Mouse (Mus musculus): ENCODE data around the gene Ptprj. TPM values are rescaled to one million over a fixed set of nuclear protein-coding genes. Genes with fewer than 3 reads are reported as not detected.

The Ptprj gene
- polyA plus RNA-seq, 1 experiment from 2014 or later: 1.7 TPM

- ATAC-seq (replicated peaks; ENCODE audit: insufficient number of reproducible peaks, low FRiP score, low TSS enrichment): peak; percentile 8; the same call in 1 of the 2 replicates
- 7% methylated on average over 11 of the region's 11 CpGs for WGBS (ENCODE audit: insufficient replicate concordance)
Observed at GRCm38 (mm10) chr2:90581006-90581795, 754 bp upstream of the Ptprj start.

GRCm38 (mm10) chr2:90579728-90580235 lies 665 bp downstream of the Ptprj start:
- peaks cover 13% of the 10 kb centered on the region for H3K4me1 ChIP-seq (ENCODE audit: control insufficient read depth, insufficient read depth, low read length)
- H3K27ac ChIP-seq (ENCODE audit: low read depth, low read length): peak overlapping the region; percentile 85

More at GRCm38 (mm10) chr2:90581006-90581795, 754 bp upstream of the Ptprj start:
- peak overlapping the region; percentile 80 for H3K9ac ChIP-seq (ENCODE audit: low read depth, low read length)
- peaks cover 10% of the 10 kb centered on the region for H3K4me1 ChIP-seq (ENCODE audit: control insufficient read depth, insufficient read depth, low read length)
- H3K27me3 ChIP-seq (ENCODE audit: control insufficient read depth, insufficient read depth, low read length): peaks cover 4% of the 10 kb centered on the region; the same call in 1 of the 2 replicates
- peak overlapping the region; percentile 99 for H3K4me2 ChIP-seq
- peak overlapping the region; percentile 85; the same call in 1 of the 2 replicates for H3K27ac ChIP-seq (ENCODE audit: low read depth, low read length)
- peak overlapping the region; percentile 84 for H3K4me3 ChIP-seq (ENCODE audit: low read depth, low read length)
- H3K9me3 ChIP-seq (replicated peaks; ENCODE audit: control insufficient read depth, low read length): no peaks in the 10 kb centered on the region; the same call in 1 of the 2 replicates
- no peaks in the 10 kb centered on the region for H3K36me3 ChIP-seq (ENCODE audit: control insufficient read depth, insufficient read depth, low read length)

GRCm38 (mm10) chr2:90579038-90579727 lies 1.3 kb downstream of the Ptprj start:
- ATAC-seq (replicated peaks; ENCODE audit: insufficient number of reproducible peaks, low FRiP score, low TSS enrichment): no peak
- Histone ChIP-seq H3K9me3 (replicated peaks; ENCODE audit: control insufficient read depth, low read length) (no peaks in the 10 kb centered on the region), H3K27me3 (ENCODE audit: control insufficient read depth, insufficient read depth, low read length) (peaks cover 4% of the 10 kb centered on the region; the same call in 1 of the 2 replicates), H3K36me3 (ENCODE audit: control insufficient read depth, insufficient read depth, low read length) (no peaks in the 10 kb centered on the region), H3K27ac (ENCODE audit: low read depth, low read length) (0 out of 2 replicates have a peak overlapping the region, but pooled peaks have one; percentile 10), H3K4me2 (peak overlapping the region; percentile 99), H3K9ac (ENCODE audit: low read depth, low read length) (peak overlapping the region; percentile 80), H3K4me1 (ENCODE audit: control insufficient read depth, insufficient read depth, low read length) (peaks cover 13% of the 10 kb centered on the region), H3K4me3 (ENCODE audit: low read depth, low read length) (peak overlapping the region; percentile 84)
- WGBS (ENCODE audit: insufficient replicate concordance): 3% methylated on average over 23 of the region's 23 CpGs

More at GRCm38 (mm10) chr2:90579728-90580235, 665 bp downstream of the Ptprj start:
- Histone ChIP-seq H3K36me3 (ENCODE audit: control insufficient read depth, insufficient read depth, low read length) (no peaks in the 10 kb centered on the region), H3K4me3 (ENCODE audit: low read depth, low read length) (peak overlapping the region; percentile 84), H3K27me3 (ENCODE audit: control insufficient read depth, insufficient read depth, low read length) (peaks cover 4% of the 10 kb centered on the region; the same call in 1 of the 2 replicates), H3K4me2 (peak overlapping the region; percentile 99), H3K9me3 (replicated peaks; ENCODE audit: control insufficient read depth, low read length) (no peaks in the 10 kb centered on the region), H3K9ac (ENCODE audit: low read depth, low read length) (peak overlapping the region; percentile 80)
- WGBS (ENCODE audit: insufficient replicate concordance): 1% methylated on average over 38 of the region's 44 CpGs
- ATAC-seq (replicated peaks; ENCODE audit: insufficient number of reproducible peaks, low FRiP score, low TSS enrichment): peak; percentile 58; the same call in 1 of the 2 replicates

DNA sequence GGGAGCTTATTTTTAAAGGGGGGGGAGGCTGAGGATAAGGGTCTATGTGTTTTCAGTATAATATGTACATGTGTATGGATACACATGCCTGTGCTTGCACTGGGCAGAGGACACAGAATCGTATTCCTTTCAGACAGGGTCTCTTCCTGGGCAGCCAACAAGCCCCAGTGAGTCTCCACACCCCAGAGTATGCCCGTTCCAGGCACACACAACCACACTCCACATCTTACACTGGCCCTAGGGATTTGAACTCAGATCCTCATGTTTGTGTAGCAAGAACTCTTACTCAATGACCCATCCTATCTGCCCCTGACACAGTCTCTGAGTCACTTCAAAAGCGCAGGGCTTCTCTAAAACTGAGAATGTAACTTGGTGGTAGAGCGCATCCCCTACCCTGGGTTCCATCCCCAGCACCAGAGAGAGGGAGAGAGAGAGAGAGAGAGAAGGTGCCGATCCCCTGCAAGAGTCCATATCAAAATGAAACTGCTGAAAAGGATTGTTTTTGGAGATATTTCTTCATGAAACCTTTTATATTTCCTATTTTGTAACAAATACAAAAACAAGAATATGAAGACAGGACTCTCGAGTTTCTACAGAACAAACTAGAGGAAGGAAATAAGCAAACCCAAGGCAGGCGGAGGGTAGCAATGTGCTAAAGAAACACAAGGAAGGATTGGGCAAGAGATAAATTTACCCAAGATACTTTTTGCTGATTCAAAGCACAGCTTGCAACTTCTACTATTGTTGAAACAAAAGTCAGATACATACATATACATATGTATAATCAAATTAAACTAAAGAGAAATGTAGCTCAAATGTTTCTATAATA lies 2.8 kb downstream of the Ptprj start:
- Histone ChIP-seq H3K4me2 (no peak overlapping the region), H3K4me1 (ENCODE audit: control insufficient read depth, insufficient read depth, low read length) (peaks cover 10% of the 10 kb centered on the region), H3K36me3 (ENCODE audit: control insufficient read depth, insufficient read depth, low read length) (no peaks in the 10 kb centered on the region), H3K9ac (ENCODE audit: low read depth, low read length) (no peak overlapping the region), H3K9me3 (replicated peaks; ENCODE audit: control insufficient read depth, low read length) (no peaks in the 10 kb centered on the region), H3K27ac (ENCODE audit: low read depth, low read length) (no peak overlapping the region), H3K27me3 (ENCODE audit: control insufficient read depth, insufficient read depth, low read length) (peaks cover 4% of the 10 kb centered on the region; the same call in 1 of the 2 replicates), H3K4me3 (ENCODE audit: low read depth, low read length) (no peak overlapping the region)
- 76% methylated on average over 7 of the region's 7 CpGs for WGBS (ENCODE audit: insufficient replicate concordance)
- no peak for ATAC-seq (replicated peaks; ENCODE audit: insufficient number of reproducible peaks, low FRiP score, low TSS enrichment)

DNA sequence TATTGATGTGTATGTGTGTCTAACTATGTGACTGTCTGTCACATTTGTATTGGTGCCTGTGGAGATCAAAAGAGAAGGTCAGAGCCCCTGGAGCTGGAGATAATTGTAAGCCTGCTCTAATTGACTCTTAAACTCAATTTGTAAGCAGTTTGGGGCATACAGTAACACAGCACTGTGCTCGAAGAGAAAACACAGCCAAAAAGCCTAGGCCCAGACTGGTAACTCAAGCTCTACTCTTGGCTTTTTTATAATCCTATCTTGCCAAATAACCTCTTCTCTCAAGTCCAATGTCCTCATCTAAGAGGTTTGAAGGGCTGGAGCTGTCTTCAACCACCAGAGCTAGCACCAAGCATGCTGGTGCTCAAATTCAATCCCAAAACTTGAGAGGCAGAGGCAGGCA lies 3.5 kb downstream of the Ptprj start:
- H3K9me3 ChIP-seq (replicated peaks; ENCODE audit: control insufficient read depth, low read length): no peaks in the 10 kb centered on the region
- 28% methylated on average over 1 of the region's 1 CpGs for WGBS (ENCODE audit: insufficient replicate concordance)
- H3K4me2 ChIP-seq: no peak overlapping the region
- no peak overlapping the region for H3K27ac ChIP-seq (ENCODE audit: low read depth, low read length)
- no peak overlapping the region for H3K9ac ChIP-seq (ENCODE audit: low read depth, low read length)
- no peaks in the 10 kb centered on the region for H3K36me3 ChIP-seq (ENCODE audit: control insufficient read depth, insufficient read depth, low read length)
- peaks cover 10% of the 10 kb centered on the region for H3K4me1 ChIP-seq (ENCODE audit: control insufficient read depth, insufficient read depth, low read length)
- peaks cover 4% of the 10 kb centered on the region; the same call in 1 of the 2 replicates for H3K27me3 ChIP-seq (ENCODE audit: control insufficient read depth, insufficient read depth, low read length)
- ATAC-seq (replicated peaks; ENCODE audit: insufficient number of reproducible peaks, low FRiP score, low TSS enrichment): no peak
- no peak overlapping the region for H3K4me3 ChIP-seq (ENCODE audit: low read depth, low read length)

DNA sequence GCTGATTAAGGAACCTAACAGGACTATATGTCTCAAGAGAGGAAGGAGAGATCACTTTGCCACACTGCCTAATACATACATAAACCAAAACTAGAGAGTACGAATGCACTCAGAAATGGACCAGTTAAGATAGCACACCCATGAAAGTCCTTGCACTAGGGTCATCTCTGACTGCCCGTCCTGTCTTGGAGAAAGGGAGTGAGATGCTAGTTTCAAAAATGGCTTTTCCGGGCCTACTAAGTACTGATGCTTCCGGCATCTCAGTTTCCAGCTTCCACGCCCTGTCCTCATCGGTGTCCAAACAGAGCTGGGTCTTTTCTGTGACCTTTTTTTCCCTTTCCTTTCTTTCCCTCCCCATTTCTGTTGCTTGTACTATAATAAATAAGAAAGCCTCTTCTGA lies 4.0 kb downstream of the Ptprj start:
- WGBS (ENCODE audit: insufficient replicate concordance): 75% methylated on average over 6 of the region's 6 CpGs

GRCm38 (mm10) chr2:90575713-90576112 lies 4.7 kb downstream of the Ptprj start:
- no peak for ATAC-seq (replicated peaks; ENCODE audit: insufficient number of reproducible peaks, low FRiP score, low TSS enrichment)
- Histone ChIP-seq H3K27ac (ENCODE audit: low read depth, low read length) (no peak overlapping the region), H3K36me3 (ENCODE audit: control insufficient read depth, insufficient read depth, low read length) (no peaks in the 10 kb centered on the region), H3K27me3 (ENCODE audit: control insufficient read depth, insufficient read depth, low read length) (no peaks in the 10 kb centered on the region), H3K4me2 (no peak overlapping the region), H3K4me1 (ENCODE audit: control insufficient read depth, insufficient read depth, low read length) (peaks cover 3% of the 10 kb centered on the region), H3K4me3 (ENCODE audit: low read depth, low read length) (no peak overlapping the region), H3K9ac (ENCODE audit: low read depth, low read length) (no peak overlapping the region), H3K9me3 (replicated peaks; ENCODE audit: control insufficient read depth, low read length) (no peaks in the 10 kb centered on the region)
- 72% methylated on average over 5 of the region's 5 CpGs for WGBS (ENCODE audit: insufficient replicate concordance)

More for the DNA sequence above, 4.0 kb downstream of the Ptprj start:
- Histone ChIP-seq H3K4me2 (no peak overlapping the region), H3K4me3 (ENCODE audit: low read depth, low read length) (no peak overlapping the region), H3K27me3 (ENCODE audit: control insufficient read depth, insufficient read depth, low read length) (peaks cover 4% of the 10 kb centered on the region; the same call in 1 of the 2 replicates), H3K27ac (ENCODE audit: low read depth, low read length) (no peak overlapping the region), H3K9me3 (replicated peaks; ENCODE audit: control insufficient read depth, low read length) (no peaks in the 10 kb centered on the region), H3K4me1 (ENCODE audit: control insufficient read depth, insufficient read depth, low read length) (peaks cover 10% of the 10 kb centered on the region), H3K9ac (ENCODE audit: low read depth, low read length) (no peak overlapping the region), H3K36me3 (ENCODE audit: control insufficient read depth, insufficient read depth, low read length) (no peaks in the 10 kb centered on the region)
- no peak for ATAC-seq (replicated peaks; ENCODE audit: insufficient number of reproducible peaks, low FRiP score, low TSS enrichment)

DNA sequence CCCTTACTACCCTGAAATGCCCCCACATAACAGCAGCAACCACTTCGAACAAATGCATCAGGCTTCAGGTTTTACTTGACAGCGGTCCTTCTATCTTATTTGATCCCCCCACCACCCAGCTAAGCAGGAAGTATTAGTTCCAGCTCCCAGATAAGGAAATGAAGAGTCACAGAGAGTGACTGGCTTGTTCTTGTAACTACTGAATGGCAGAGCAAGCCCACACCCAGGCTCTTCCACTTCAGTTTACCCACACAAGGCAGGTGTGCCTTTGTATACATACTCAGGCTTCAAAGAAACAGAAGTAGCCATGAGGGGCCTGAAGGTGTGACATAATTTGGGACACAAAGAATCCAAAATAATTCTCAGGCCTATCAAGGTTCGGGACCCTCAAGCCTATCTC lies 5.3 kb downstream of the Ptprj start:
- no peaks in the 10 kb centered on the region for H3K9me3 ChIP-seq (replicated peaks; ENCODE audit: control insufficient read depth, low read length)
- H3K9ac ChIP-seq (ENCODE audit: low read depth, low read length): no peak overlapping the region
- ATAC-seq (replicated peaks; ENCODE audit: insufficient number of reproducible peaks, low FRiP score, low TSS enrichment): no peak
- no peak overlapping the region for H3K4me2 ChIP-seq
- no peaks in the 10 kb centered on the region for H3K27me3 ChIP-seq (ENCODE audit: control insufficient read depth, insufficient read depth, low read length)
- H3K36me3 ChIP-seq (ENCODE audit: control insufficient read depth, insufficient read depth, low read length): no peaks in the 10 kb centered on the region
- H3K4me3 ChIP-seq (ENCODE audit: low read depth, low read length): no peak overlapping the region
- H3K27ac ChIP-seq (ENCODE audit: low read depth, low read length): no peak overlapping the region
- 47% methylated on average over 3 of the region's 3 CpGs for WGBS (ENCODE audit: insufficient replicate concordance)
- H3K4me1 ChIP-seq (ENCODE audit: control insufficient read depth, insufficient read depth, low read length): peaks cover 3% of the 10 kb centered on the region
